Mouse (Mus musculus): ENCODE results near the gene Nynrin.
A peak's percentile ranks its signal among the peaks of the same experiment; 100 is the strongest.

The Nynrin gene

GRCm38 (mm10) chr14:55877469-55878315 is 23.9 kb downstream of the Nynrin start:
- DNase-seq (ENCODE audit: low read depth, low spot score) = no peak

DNA sequence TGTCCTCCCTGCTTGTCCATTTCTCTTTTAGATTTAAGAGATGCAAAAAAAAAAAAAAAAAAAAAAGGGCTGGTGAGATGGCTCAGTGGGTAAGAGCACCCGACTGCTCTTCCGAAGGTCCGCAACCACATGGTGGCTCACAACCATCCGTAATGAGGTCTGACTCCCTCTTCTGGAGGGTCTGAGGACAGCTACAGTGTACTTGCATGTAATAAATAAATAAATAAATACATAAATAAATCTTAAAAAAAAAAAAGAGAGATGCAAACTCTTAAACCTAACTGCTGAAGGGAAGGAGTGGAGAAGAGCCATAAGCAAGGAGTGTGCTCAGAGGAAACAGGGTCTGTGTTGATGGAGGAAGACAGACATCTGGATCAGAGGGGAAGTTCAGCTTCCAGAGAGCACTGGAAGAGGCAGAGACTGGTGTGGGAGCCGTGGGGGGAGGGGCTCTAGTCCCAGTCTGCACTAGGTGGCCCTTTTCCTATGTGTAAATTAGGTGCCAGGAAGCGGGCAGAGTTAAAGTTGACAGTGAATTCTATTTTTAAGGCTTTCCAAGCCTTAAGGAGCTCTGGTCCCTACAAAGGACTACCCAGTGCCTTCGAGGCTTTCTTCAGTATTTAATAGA is 24.6 kb downstream of the Nynrin start:
- no peak for DNase-seq (ENCODE audit: low read depth, low spot score)

DNA sequence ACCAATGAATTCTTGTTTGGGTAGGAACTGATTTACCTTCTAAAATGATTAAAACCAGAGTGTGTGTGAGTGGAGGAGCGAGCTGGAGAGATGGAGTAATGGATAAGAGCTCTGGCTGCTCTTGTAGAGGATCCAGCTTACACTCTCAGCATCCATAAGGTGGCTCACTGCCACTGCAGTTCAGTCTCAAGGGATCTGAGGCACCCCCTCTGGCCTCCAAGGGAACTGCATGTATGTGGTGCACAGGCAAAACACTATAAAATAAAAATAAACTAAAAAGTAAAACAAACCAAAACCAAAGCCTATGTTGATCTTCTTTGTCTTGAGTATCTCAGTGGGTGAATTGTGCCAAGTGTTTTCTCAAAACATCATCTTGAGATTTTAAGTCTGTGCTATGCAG is 25.8 kb downstream of the Nynrin start:
- DNase-seq (ENCODE audit: low read depth, low spot score) = no peak

GRCm38 (mm10) chr14:55880982-55881381 is 27.2 kb downstream of the Nynrin start:
- no peak for DNase-seq (ENCODE audit: low read depth, low spot score)

GRCm38 (mm10) chr14:55882171-55882641 is 28.4 kb downstream of the Nynrin start:
- no peak for DNase-seq (ENCODE audit: low read depth, low spot score)

DNA sequence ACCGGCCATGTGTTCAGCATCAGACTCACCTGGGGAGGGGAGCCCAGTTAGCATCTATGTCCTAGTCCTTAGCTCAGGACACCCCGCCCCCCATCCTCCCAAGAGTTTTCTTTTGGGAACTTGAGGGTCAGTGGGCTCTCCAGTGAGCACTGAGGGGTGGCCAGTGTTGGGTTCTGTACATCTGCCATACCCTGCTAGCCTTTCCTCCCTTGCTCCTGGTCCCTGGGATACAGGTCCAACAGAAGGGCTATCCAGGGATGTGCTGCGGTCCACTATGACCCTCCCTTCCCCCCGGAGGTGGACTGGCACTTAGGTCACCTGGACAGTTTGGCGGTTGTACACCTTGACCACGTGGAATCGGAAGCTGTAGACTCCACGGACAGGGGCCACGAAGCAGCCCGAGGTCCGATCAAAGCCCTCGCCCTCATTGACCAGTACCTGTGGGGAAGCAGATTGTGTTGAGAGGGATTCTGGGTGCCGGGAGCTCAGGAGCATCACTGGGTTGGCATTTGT is 29.4 kb downstream of the Nynrin start:
- no peak for DNase-seq (ENCODE audit: low read depth, low spot score)

DNA sequence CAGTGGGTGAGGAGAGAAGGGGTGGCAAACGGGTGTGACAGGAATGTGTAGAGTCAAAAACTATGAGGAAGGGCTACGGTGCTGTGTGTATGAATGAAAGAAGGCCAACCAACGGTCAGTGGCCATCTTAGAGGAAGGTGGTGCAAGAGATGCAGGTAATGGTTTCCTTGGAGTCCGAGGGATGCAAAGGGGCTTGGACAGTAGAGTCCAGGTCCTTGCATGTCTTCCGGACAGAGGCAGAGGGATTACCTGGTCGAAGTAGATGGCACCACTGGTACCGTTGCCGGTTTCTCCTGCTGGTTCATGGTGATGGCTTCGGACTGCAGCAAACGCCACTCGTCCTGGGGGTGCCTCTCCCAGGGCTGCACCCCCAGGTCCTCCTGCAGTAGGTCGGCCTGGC is 29.9 kb downstream of the Nynrin start:
- DNase-seq (ENCODE audit: low read depth, low spot score) = no peak

GRCm38 (mm10) chr14:55884166-55884565 is 30.4 kb downstream of the Nynrin start, which contains the start of gene Cbln3:
Gene Cbln3, minus strand, starts transcription at chr14:55884392.
- DNase-seq (ENCODE audit: low read depth, low spot score) = no peak

- DNase-seq (ENCODE audit: low read depth, low spot score) = no peak
These were observed 30.9 kb downstream of the Nynrin start, which contains the start of gene Khnyn for GRCm38 (mm10) chr14:55884713-55885113. Gene Khnyn, plus strand, starts transcription at chr14:55884947.

DNA sequence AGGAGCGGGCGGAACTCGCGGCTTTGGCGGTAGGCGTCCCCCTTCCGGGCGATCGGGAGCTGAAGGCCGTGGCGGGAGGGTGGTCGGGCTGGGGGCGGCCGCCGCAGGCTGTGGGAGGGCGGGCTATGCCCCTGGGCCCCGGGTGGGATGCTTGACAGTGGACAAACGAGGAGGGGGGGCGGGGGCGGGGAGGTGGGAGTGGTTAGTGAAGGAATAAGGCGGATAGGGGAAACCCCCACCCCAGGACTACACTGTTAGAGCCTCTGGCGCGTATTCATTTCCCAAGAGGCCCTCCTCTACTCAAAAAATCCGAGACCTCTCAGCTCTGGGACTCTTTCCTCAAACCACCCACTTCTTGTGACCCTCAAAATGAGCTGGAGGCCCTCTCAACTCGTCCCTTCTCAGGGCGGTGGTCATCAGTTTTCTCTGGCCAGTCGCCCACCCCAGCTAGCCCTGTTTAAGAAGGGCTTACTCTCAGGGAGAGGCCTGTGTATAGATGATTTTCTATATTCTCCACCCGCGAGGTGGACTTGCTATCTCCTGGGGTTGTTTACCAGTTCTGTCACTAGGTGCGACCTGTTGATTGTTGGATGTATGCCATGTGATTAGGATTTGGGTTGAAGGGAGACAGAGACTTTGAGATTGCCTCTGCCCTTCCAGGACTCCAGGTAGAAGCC is 31.4 kb downstream of the Nynrin start:
- DNase-seq (ENCODE audit: low read depth, low spot score) = no peak

DNA sequence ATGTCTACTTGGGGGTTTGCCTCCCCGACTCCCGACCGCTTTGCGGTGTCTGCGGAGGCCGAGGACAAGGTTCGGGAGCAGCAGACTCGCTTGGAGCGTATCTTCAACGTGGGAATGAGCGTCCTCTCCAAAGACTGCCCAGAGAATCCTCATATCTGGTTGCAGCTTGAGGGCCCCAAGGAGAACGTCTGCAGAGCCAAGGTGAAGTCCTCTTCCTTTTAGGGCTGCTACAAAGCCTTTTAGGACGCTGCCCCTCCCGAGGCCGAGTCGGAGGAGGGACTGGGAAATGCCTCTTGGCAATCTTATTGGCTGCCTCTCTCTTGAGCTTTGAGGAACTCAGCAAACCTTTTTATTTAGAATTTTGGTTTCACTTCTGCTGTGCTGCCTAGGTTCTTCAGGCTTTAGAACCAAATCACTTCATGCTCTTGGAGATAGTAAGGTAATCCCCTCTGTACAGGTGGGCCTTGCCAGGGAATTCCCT is 32.0 kb downstream of the Nynrin start:
- DNase-seq (ENCODE audit: low read depth, low spot score) = no peak

- DNase-seq (ENCODE audit: low read depth, low spot score) = no peak
These were observed 33.0 kb downstream of the Nynrin start for GRCm38 (mm10) chr14:55886571-55887382.

GRCm38 (mm10) chr14:55897671-55898070 is 43.9 kb downstream of the Nynrin start:
- no peak for DNase-seq (ENCODE audit: low read depth, low spot score)

GRCm38 (mm10) chr14:55898947-55899346 is 45.1 kb downstream of the Nynrin start:
- no peak for DNase-seq (ENCODE audit: low read depth, low spot score)

GRCm38 (mm10) chr14:55899701-55900413 is 46.0 kb downstream of the Nynrin start, which contains the start of gene Sdr39u1:
Gene Sdr39u1, minus strand, starts transcription at chr14:55900293.
- peak; percentile 89 for DNase-seq (ENCODE audit: low read depth, low spot score)

GRCm38 (mm10) chr14:55900414-55900755 is 46.6 kb downstream of the Nynrin start:
- no peak for DNase-seq (ENCODE audit: low read depth, low spot score)

- DNase-seq (ENCODE audit: low read depth, low spot score) = no peak
These were observed 51.7 kb downstream of the Nynrin start for GRCm38 (mm10) chr14:55905518-55905917.

- DNase-seq (ENCODE audit: low read depth, low spot score) = no peak
These were observed 59.6 kb downstream of the Nynrin start for GRCm38 (mm10) chr14:55913406-55913805.

- peak; percentile 73 for DNase-seq (ENCODE audit: low read depth, low spot score)
These were observed 64.7 kb downstream of the Nynrin start for GRCm38 (mm10) chr14:55918240-55919082.

Data from brain, embryonic 18.5 days (tissue).